Mouse (Mus musculus): ENCODE measurements around the gene Tbc1d10b.
A peak's percentile ranks its signal among the peaks of the same experiment; 100 is the strongest.
"Not testable (repeated sequence)": the region's sequence is repeated elsewhere in the genome, so short reads cannot be mapped to it uniquely, and the experiment has no call there.

Gene Tbc1d10b

GRCm38 (mm10) chr7:127196484-127196883 is 11.8 kb downstream of the Tbc1d10b start:
- no peak for DNase-seq

GRCm38 (mm10) chr7:127195544-127196295 is 12.5 kb downstream of the Tbc1d10b start, which contains the start of gene Cd2bp2:
Cd2bp2 (minus strand) TSS chr7:127196050.
- DNase-seq, result peak; percentile 99

GRCm38 (mm10) chr7:127194633-127195029 is 13.6 kb downstream of the Tbc1d10b start:
- DNase-seq, result no peak

- DNase-seq, result no peak
Observed at GRCm38 (mm10) chr7:127194011-127194632, 14.1 kb downstream of the Tbc1d10b start.

GRCm38 (mm10) chr7:127192989-127193388 is 15.3 kb downstream of the Tbc1d10b start:
- no peak for DNase-seq

- no peak for DNase-seq
Observed at GRCm38 (mm10) chr7:127190672-127191071, 17.6 kb downstream of the Tbc1d10b start.

- DNase-seq, result no peak
Observed at GRCm38 (mm10) chr7:127188305-127189276, 19.7 kb downstream of the Tbc1d10b start.

GRCm38 (mm10) chr7:127187351-127187750 is 20.9 kb downstream of the Tbc1d10b start:
- no peak for DNase-seq

- DNase-seq, result peak; percentile 54
Observed at GRCm38 (mm10) chr7:127185601-127186000, 22.7 kb downstream of the Tbc1d10b start.

- DNase-seq, result no peak
Observed at GRCm38 (mm10) chr7:127184720-127185119, 23.5 kb downstream of the Tbc1d10b start.

- DNase-seq, result no peak
Observed at GRCm38 (mm10) chr7:127183828-127184227, 24.4 kb downstream of the Tbc1d10b start.

GRCm38 (mm10) chr7:127183345-127183744 is 24.9 kb downstream of the Tbc1d10b start:
- DNase-seq, result no peak

GRCm38 (mm10) chr7:127181724-127182123 is 26.5 kb downstream of the Tbc1d10b start:
- DNase-seq, result not testable (repeated sequence)

GRCm38 (mm10) chr7:127180783-127181182 is 27.5 kb downstream of the Tbc1d10b start:
- no peak for DNase-seq

- no peak for DNase-seq
Observed at GRCm38 (mm10) chr7:127176937-127177336, 31.3 kb downstream of the Tbc1d10b start.

- DNase-seq, result no peak
Observed at GRCm38 (mm10) chr7:127166501-127166900, 41.8 kb downstream of the Tbc1d10b start.

GRCm38 (mm10) chr7:127165607-127166493 is 42.4 kb downstream of the Tbc1d10b start:
- no peak for DNase-seq

GRCm38 (mm10) chr7:127164002-127164401 is 44.3 kb downstream of the Tbc1d10b start:
- no peak for DNase-seq

- no peak for DNase-seq
Observed at GRCm38 (mm10) chr7:127162546-127162945, 45.7 kb downstream of the Tbc1d10b start.

GRCm38 (mm10) chr7:127157548-127157947 is 50.7 kb downstream of the Tbc1d10b start:
- no peak for DNase-seq

GRCm38 (mm10) chr7:127153477-127153876 is 54.8 kb downstream of the Tbc1d10b start:
- no peak for DNase-seq

GRCm38 (mm10) chr7:127152464-127152863 is 55.8 kb downstream of the Tbc1d10b start:
- no peak for DNase-seq
